Mouse (Mus musculus) midbrain, embryonic 13.5 days (tissue): ENCODE results near the gene Upk3b. TPM values are rescaled to one million over a fixed set of nuclear protein-coding genes. Genes with fewer than 3 reads are reported as not detected.

Experiments used
- polyA plus RNA-seq: library from polyadenylated mRNA; unstranded; fragments of >200 nt; fragmentation: Nextera tagmentation; extraction: Ambion mirVana; gene quantifications from 2 replicates; pipeline ENCODE4 v1.2.1, GENCODE M21; 2015

Gene Upk3b
- polyA plus RNA-seq, 1 experiment from 2014 or later, result not detected

Other genes with a start within 250 kb of the Upk3b start
- 91.4 and 124 TPM in 2 replicates for gene Srrm3, start 231.6 kb upstream of the Upk3b start, polyA plus RNA-seq
- gene Hspb1, start 150.6 kb upstream of the Upk3b start, polyA plus RNA-seq, result 6.8 and 7.1 TPM in 2 replicates
- gene Ywhag, start 103.9 kb upstream of the Upk3b start, polyA plus RNA-seq, result 627 and 632 TPM in 2 replicates
- gene Ssc4d, start 64.0 kb upstream of the Upk3b start, polyA plus RNA-seq, result 1.0 and 1.4 TPM in 2 replicates
- 0.24 TPM in 1 of 2 replicates, not detected in the other for gene Zp3, start 58.4 kb upstream of the Upk3b start, polyA plus RNA-seq
- 28.5 and 28.8 TPM in 2 replicates for gene Dtx2, start 43.7 kb upstream of the Upk3b start, polyA plus RNA-seq
- not detected in 2 replicates for gene Upk3bl, start 16.0 kb downstream of the Upk3b start, polyA plus RNA-seq
- gene Rasa4, start 45.4 kb downstream of the Upk3b start, polyA plus RNA-seq, result 13.7 and 16.4 TPM in 2 replicates
- 242 TPM in 2 replicates for gene Polr2j, start 78.1 kb downstream of the Upk3b start, polyA plus RNA-seq
- gene Lrwd1, start 97.6 kb downstream of the Upk3b start, polyA plus RNA-seq, result 31.7 and 33.8 TPM in 2 replicates
- 23.0 and 23.6 TPM in 2 replicates for gene Alkbh4, start 97.7 kb downstream of the Upk3b start, polyA plus RNA-seq
- gene Orai2, start 132.2 kb downstream of the Upk3b start, polyA plus RNA-seq, result 30.6 and 31.0 TPM in 2 replicates
- 68.4 and 70.2 TPM in 2 replicates for gene Prkrip1, start 160.5 kb downstream of the Upk3b start, polyA plus RNA-seq
- gene Sh2b2, start 208.1 kb downstream of the Upk3b start, polyA plus RNA-seq, result 20.3 and 25.6 TPM in 2 replicates